Mouse (Mus musculus) layer of hippocampus, adult 11-12 months (tissue): ENCODE measurements around the gene Btbd18.

Experiments
- DNase-seq: peaks from one replicate; pipeline ENCODE4 v3.0.0; 2022; ENCODE audit warnings: low spot score

Btbd18 gene

DNA sequence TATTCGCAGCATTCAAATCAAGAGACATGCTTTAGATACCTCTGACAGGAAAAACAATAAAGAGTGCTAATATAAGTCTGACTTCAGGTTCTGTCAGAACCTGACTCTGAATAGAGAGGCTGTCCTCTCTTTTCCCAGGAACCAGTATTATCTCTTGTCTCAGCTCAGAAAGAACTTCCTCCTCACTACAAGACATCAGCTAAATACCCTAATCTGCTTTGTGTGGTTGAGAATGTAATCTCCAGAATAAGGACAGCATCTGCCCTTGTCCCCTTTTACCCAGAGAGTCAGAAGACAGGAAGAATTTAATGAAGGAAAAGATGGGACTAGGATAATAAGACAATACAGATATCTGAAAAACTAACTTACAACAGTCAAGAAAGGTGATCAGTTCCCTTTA is 44.6 kb downstream of the Btbd18 start:
- no peak for DNase-seq

GRCm38 (mm10) chr2:84704329-84704728 is 45.5 kb downstream of the Btbd18 start:
- DNase-seq, result no peak

DNA sequence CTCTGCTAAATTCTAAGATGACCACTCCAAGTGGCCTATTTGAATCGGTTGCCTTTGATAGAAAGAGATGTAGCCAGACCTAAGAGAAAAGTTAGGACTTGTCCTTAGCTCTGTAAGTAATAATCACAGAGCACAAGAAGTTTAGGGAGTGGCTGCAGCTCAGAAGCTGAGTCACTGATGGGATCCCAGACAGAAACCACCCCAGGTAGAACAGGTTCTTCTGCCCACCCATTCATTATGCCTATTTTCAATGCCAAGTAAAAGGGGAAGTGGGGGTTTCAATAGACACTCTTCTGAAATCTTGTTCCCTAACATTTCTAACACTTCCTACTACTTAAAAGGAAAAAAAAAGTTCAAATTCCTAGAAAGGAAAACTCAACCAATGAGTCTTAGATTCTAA is 46.4 kb downstream of the Btbd18 start:
- no peak for DNase-seq

DNA sequence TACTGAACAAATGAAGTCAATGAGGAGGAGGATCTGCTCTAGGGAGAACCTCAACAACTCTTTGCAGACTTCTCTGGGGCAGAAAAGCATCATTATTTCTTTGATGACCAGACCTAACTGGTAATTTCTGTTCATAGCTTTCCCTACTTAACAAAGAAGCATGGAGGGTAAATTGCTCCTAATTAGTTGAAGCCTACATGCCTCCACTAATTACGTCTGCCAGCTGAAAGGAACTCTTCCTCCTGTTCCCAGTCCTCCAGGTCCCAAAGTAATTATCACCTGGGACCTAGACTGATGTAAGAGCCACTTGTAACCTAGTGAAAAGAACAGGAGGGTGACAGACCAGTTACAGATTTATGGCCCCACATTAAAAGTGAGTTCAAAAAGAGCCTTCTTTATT is 48.6 kb downstream of the Btbd18 start:
- no peak for DNase-seq

GRCm38 (mm10) chr2:84711898-84712297 is 53.0 kb downstream of the Btbd18 start:
- DNase-seq, result no peak

DNA sequence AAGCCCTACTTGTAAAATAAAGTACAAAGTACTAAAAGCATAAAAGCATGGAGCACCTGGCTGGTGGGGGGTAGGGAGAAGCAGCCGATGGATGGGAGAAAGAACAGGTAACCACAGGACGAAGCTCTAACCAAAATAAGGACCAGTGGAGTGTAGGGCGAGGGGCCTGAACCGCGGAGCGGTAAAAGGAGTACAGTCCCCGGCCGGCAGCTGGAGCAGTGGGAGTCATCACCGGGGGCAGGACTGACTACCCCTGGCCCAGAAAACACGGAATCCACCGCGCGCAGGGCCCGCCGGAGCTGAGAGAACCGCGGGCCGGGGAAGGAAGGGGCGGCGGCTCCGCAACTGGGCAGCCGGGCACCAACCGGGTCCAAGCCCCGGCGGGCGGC is 55.5 kb downstream of the Btbd18 start:
- peak; percentile 45 for DNase-seq

- DNase-seq, result peak; percentile 99
Observed at GRCm38 (mm10) chr2:84714811-84715561, 56.1 kb downstream of the Btbd18 start, which contains the start of gene Zdhhc5. Gene Zdhhc5, minus strand, starts transcription at chr2:84715180.

DNA sequence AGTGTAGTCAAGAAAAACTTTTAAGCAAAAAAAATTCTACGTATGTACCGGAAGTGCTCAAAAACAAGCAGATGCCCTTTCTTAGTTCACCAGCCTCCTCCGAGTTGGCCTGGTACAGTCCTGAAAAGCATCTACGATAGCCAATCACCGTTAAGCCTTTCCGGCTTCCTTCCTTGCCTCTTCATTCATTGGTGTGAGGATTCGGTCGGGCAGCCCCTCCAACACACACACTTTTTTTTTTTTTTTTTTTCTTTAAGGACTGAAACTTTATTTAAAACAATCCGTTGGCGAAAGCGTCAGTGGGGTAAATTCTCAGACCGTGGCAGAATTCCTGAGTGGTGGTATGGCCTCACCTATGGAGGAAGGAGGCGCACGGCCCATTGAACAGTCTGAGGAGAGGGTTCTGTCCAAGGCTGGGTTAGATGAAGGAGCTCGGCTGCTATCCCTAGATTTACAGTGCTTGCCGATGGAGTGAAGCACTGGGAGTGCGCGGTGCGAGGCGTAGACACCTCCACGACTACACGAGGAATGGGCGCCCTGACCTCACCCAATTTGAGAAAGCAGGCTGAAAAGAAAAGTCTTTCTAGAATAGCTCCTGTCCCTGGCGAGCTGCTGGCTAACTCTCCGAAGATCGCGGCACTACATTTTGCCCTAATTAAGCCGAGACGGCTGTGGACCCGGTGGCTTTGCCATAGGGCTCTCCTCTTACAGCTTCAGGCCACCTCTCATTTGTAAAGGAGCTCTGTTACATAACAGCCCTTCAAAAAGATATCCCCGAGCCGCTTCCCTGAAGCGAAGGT is 56.9 kb downstream of the Btbd18 start:
- peak; percentile 91 for DNase-seq

GRCm38 (mm10) chr2:84716423-84717355 is 57.8 kb downstream of the Btbd18 start:
- no peak for DNase-seq

GRCm38 (mm10) chr2:84717357-84717756 is 58.5 kb downstream of the Btbd18 start:
- no peak for DNase-seq
